ENCODE assay signal across 9 mouse cellular contexts in the genomic region with DNA sequence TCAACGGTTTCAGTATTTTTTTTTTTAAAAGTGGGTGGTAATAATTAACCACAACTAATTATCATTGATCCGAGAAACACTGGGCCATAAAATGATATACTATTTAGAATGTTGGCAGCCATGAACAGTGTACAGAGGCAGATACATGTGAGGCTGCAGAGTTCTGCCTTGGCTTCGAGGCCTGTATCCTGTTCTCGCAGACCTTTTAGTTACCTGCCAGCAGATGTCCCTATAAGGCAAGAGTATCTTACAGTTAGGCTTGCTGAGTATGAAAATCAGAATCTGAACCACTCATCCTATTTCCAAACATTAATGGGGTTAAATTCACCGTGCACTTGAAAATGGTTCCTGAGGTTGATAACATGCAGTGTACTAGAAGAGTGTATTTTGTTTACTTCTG. TPM values are rescaled to one million over a fixed set of nuclear protein-coding genes. Genes with fewer than 3 reads are reported as not detected.
DNase-seq lines count a peak whose midpoint lies in the region; ATAC-seq and TF ChIP-seq lines count a peak whose summit lies in the region.
"Had no signal": no experiment of that assay in that cellular context is flagged by ENCODE, and none has a peak within 500 bp of the region (broad histone marks: within the 10 kb centered on the region; RNA-seq: fewer than 3 reads in every experiment).

No protein-coding gene starts in this region.

- H3K4me2 ChIP-seq in lung, embryonic 14.5 days: no peak overlapping the region
- H3K4me2 ChIP-seq in hindbrain, embryonic 14.5 days (replicated peaks): no peak overlapping the region
- H3K4me2 ChIP-seq: stomach, embryonic 15.5 days had no signal

- H3K36me3 ChIP-seq in lung, embryonic 14.5 days (ENCODE audit: insufficient read depth): no peaks in the 10 kb centered on the region
- no peaks in the 10 kb centered on the region for H3K36me3 ChIP-seq in hindbrain, embryonic 14.5 days (replicated peaks; ENCODE audit: control insufficient read depth, insufficient read depth)
- H3K36me3 ChIP-seq: stomach, embryonic 15.5 days had no signal

- ATAC-seq in CD4-positive, CD25-positive, alpha-beta regulatory T cell, adult 4 months: no peak
- ATAC-seq in lung, embryonic 14.5 days (ENCODE audit: insufficient read depth): no peak
- peak; percentile 75; the same call in 1 of the 2 replicates for ATAC-seq in hindbrain, embryonic 14.5 days (ENCODE audit: low FRiP score)

- H3K27ac ChIP-seq in lung, embryonic 14.5 days (ENCODE audit: low read depth): no peak overlapping the region
- H3K27ac ChIP-seq in hindbrain, embryonic 14.5 days: no peak overlapping the region
- H3K27ac ChIP-seq: stomach, embryonic 15.5 days had no signal

- no peaks in the 10 kb centered on the region for H3K9me3 ChIP-seq in lung, embryonic 14.5 days (ENCODE audit: low read depth, low read length)
- H3K9me3 ChIP-seq in hindbrain, embryonic 14.5 days (ENCODE audit: control insufficient read depth, low read length): no peaks in the 10 kb centered on the region
- H3K9me3 ChIP-seq: stomach, embryonic 15.5 days had no signal

- no peaks in the 10 kb centered on the region for H3K4me1 ChIP-seq in lung, embryonic 14.5 days (ENCODE audit: insufficient read depth)
- no peaks in the 10 kb centered on the region for H3K4me1 ChIP-seq in hindbrain, embryonic 14.5 days (replicated peaks; ENCODE audit: control insufficient read depth, insufficient read depth, low read length)
- H3K4me1 ChIP-seq: stomach, embryonic 15.5 days had no signal

- no peak overlapping the region for H3K9ac ChIP-seq in lung, embryonic 14.5 days
- no peak overlapping the region for H3K9ac ChIP-seq in hindbrain, embryonic 14.5 days
- H3K9ac ChIP-seq: stomach, embryonic 15.5 days had no signal

- H3K27me3 ChIP-seq in lung, embryonic 14.5 days (ENCODE audit: insufficient read depth, low read length): no peaks in the 10 kb centered on the region
- no peaks in the 10 kb centered on the region for H3K27me3 ChIP-seq in hindbrain, embryonic 14.5 days (ENCODE audit: control insufficient read depth, insufficient read depth, low read length)
- H3K27me3 ChIP-seq: stomach, embryonic 15.5 days had no signal

- WGBS in lung, embryonic 14.5 days: 65% methylated on average over 5 of the region's 5 CpGs
- WGBS in hindbrain, embryonic 14.5 days: 63% methylated on average over 5 of the region's 5 CpGs

- TF ChIP-seq CTCF in lung, embryonic 14.5 days (IDR thresholded peaks at IDR 0.05; ENCODE audit: low read depth): no peak; the same call in 1 of the 2 replicates

- peak; percentile 23 for DNase-seq in CD4-positive, CD25-positive, alpha-beta regulatory T cell, adult 2 months (ENCODE audit: low read depth, low spot score)
- peak; percentile 16 for DNase-seq in lung, embryonic 14.5 days
- no peak for DNase-seq in lung, postnatal 10 days
- peak; percentile 74 for DNase-seq in hindbrain, embryonic 14.5 days (ENCODE audit: low spot score)
- peak; percentile 3 for DNase-seq in retina, postnatal 1 day
- no peak for DNase-seq in urinary bladder, adult 2 months (ENCODE audit: low spot score)
- DNase-seq in right cerebral cortex, postnatal 25 days: no peak

- no peak overlapping the region for H3K4me3 ChIP-seq in lung, embryonic 14.5 days (ENCODE audit: low read depth, low read length)
- H3K4me3 ChIP-seq in hindbrain, embryonic 14.5 days (replicated peaks; ENCODE audit: low read length): no peak overlapping the region
- H3K4me3 ChIP-seq: stomach, embryonic 15.5 days had no signal

RNA-seq across cellular contexts. Expression of a gene that starts 45.7 kb away (rescaled TPM):
- polyA plus RNA-seq in CD4-positive, CD25-positive, alpha-beta regulatory T cell, adult 4 months (2017; shearing (Covaris generic)): 10 to 100 TPM; 11.3 to 12.1 TPM
- 29.9 and 30.7 TPM in 2 replicates for polyA plus RNA-seq in lung, embryonic 14.5 days (2014; fragmentation: Nextera tagmentation; extraction: Ambion mirVana)
- polyA plus RNA-seq in hindbrain, embryonic 14.5 days (2014; fragmentation: Nextera tagmentation; extraction: Ambion mirVana): 7.5 and 8.1 TPM in 2 replicates
- 43.5 and 47.9 TPM in 2 replicates for polyA plus RNA-seq in urinary bladder, adult 2 months (2012; rRNA removed)

Comparison
In these comparisons a context has a peak if more than half of its experiments do, and no peak if none do; other contexts are left out.
1. DNase-seq: peak in CD4-positive, CD25-positive, alpha-beta regulatory T cell, adult 2 months (single experiment), lung, embryonic 14.5 days (single experiment), hindbrain, embryonic 14.5 days (single experiment) and retina, postnatal 1 day (single experiment); none in lung, postnatal 10 days (single experiment), urinary bladder, adult 2 months (single experiment) and right cerebral cortex, postnatal 25 days (single experiment).